Comparison of ENCODE assay signal across 9 mouse cellular contexts in the genomic region with DNA sequence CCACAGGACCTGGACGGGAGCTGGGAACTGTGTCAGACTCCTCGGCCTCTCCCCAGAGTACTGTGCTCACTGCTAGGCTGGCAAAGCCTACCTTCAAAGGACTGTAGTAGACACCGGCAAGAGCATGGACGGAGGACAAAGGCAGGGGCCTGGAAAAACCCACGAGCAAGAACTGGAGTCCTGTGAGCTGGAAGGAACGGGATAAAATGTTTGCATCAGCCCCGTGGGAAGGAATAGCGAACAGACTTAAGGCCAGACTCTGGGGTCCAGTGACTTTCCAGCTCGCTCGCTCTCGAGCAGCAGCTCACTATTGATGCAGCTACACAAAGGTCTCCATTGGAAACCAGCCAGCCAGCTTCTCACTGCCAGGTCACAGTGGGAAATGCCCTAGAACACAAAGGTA. TPM values are rescaled to one million over a fixed set of nuclear protein-coding genes. Genes with fewer than 3 reads are reported as not detected.
DNase-seq lines count a peak whose midpoint lies in the region; ATAC-seq and TF ChIP-seq lines count a peak whose summit lies in the region.
"Had no signal": no experiment of that assay in that cellular context is flagged by ENCODE, and none has a peak within 500 bp of the region (broad histone marks: within the 10 kb centered on the region; RNA-seq: fewer than 3 reads in every experiment).

No protein-coding gene starts in this region.

- H3K4me2 ChIP-seq in midbrain, embryonic 16.5 days (ENCODE audit: low read length), result peak overlapping the region; percentile 42

- H3K36me3 ChIP-seq in midbrain, embryonic 16.5 days (ENCODE audit: control insufficient read depth, insufficient read depth, low read length), result no peaks in the 10 kb centered on the region
- H3K36me3 ChIP-seq in thymus, adult 2 months (ENCODE audit: control insufficient read depth, insufficient read depth, low read length), result no peaks in the 10 kb centered on the region

- peak; percentile 28 for ATAC-seq in frontal cortex, adult (ENCODE audit: low TSS enrichment)
- ATAC-seq in midbrain, embryonic 16.5 days, result peak; percentile 55
- ATAC-seq: inflammation-experienced regulatory T-cells, adult 6 months had no signal

- TF ChIP-seq POLR2A in thymus, adult 2 months (IDR thresholded peaks at IDR 0.05; ENCODE audit: control insufficient read depth, extremely low read depth, insufficient read depth, low read length, poor library complexity), result no peak

- H3K4me3 ChIP-seq in midbrain, embryonic 16.5 days (ENCODE audit: low read depth, low read length), result no peak overlapping the region
- H3K4me3 ChIP-seq in thymus, adult 2 months (ENCODE audit: control insufficient read depth, insufficient read depth, low read length), result no peak overlapping the region

- H3K4me1 ChIP-seq in midbrain, embryonic 16.5 days (ENCODE audit: control insufficient read depth, insufficient read depth, low read length), result peaks cover 27% of the 10 kb centered on the region
- H3K4me1 ChIP-seq in thymus, adult 2 months (replicated peaks; ENCODE audit: control insufficient read depth, insufficient read depth, low read length), result no peaks in the 10 kb centered on the region

- no peak for DNase-seq in frontal cortex, adult 2 months (ENCODE audit: extremely low spot score in 1 of 2, low spot score in 1 of 2)
- peak; percentile 55 to 63 for DNase-seq in cerebellum, postnatal 25 days
- peak; percentile 6 for DNase-seq in forelimb bud, embryonic 11.5 days (ENCODE audit: low read depth, low spot score)
- DNase-seq in kidney, postnatal 4 days, result no peak
- DNase-seq in thymus, adult 2 months, result no peak
- no peak for DNase-seq in layer of hippocampus, adult 11-12 months (ENCODE audit: low spot score)

- peak overlapping the region; percentile 46; the same call in 1 of the 2 replicates for H3K9ac ChIP-seq in midbrain, embryonic 16.5 days (ENCODE audit: low read depth, low read length)

- no peaks in the 10 kb centered on the region for H3K9me3 ChIP-seq in midbrain, embryonic 16.5 days (replicated peaks; ENCODE audit: control insufficient read depth, low read length, poor library complexity, severe bottlenecking)

- TF ChIP-seq CTCF in thymus, adult 2 months (IDR thresholded peaks at IDR 0.05; ENCODE audit: borderline replicate concordance, control insufficient read depth, extremely low read depth, insufficient read depth, low read length, poor library complexity), result no peak

- 8% methylated on average over 11 of the region's 11 CpGs for WGBS in midbrain, embryonic 16.5 days
- WGBS in thymus, adult 2 months, result 89% methylated on average over 11 of the region's 11 CpGs

- no peaks in the 10 kb centered on the region for H3K27me3 ChIP-seq in midbrain, embryonic 16.5 days (ENCODE audit: control insufficient read depth, insufficient read depth, low read depth, low read length)
- no peaks in the 10 kb centered on the region for H3K27me3 ChIP-seq in thymus, adult 2 months (ENCODE audit: control insufficient read depth, insufficient read depth, low read length)

- H3K27ac ChIP-seq in midbrain, embryonic 16.5 days (ENCODE audit: low read length), result peak overlapping the region; percentile 79
- H3K27ac ChIP-seq in thymus, adult 2 months (ENCODE audit: control insufficient read depth, insufficient read depth, low read length), result no peak overlapping the region

RNA-seq across cellular contexts. Expression of a gene that starts 34.0 kb away (rescaled TPM):
- polyA plus RNA-seq in frontal cortex, adult 2 months (2012; rRNA removed), result 1,143 and 1,191 TPM in 2 replicates
- 3,227 and 3,475 TPM in 2 replicates for polyA plus RNA-seq in midbrain, embryonic 16.5 days (2015; fragmentation: Nextera tagmentation; extraction: Ambion mirVana)
- 1.6 and 1.9 TPM in 2 replicates for polyA plus RNA-seq in thymus, adult 2 months (2012; rRNA removed)

Comparison
In these comparisons a context has a peak if more than half of its experiments do, and no peak if none do; other contexts are left out.
1. DNase-seq: peak in cerebellum, postnatal 25 days (2 of 2) and forelimb bud, embryonic 11.5 days (single experiment); none in frontal cortex, adult 2 months (0 of 2), kidney, postnatal 4 days (0 of 2), thymus, adult 2 months (single experiment) and layer of hippocampus, adult 11-12 months (single experiment).
2. RNA of a gene that starts 34.0 kb away (polyA plus RNA-seq): 3,227 to 3,475 TPM in midbrain, embryonic 16.5 days and 1,143 to 1,191 TPM in frontal cortex, adult 2 months; 1.6 to 1.9 TPM in thymus, adult 2 months; every median in the first group is over 100 times any median in the second.